Mouse (Mus musculus): Measurements from ENCODE around the gene Gm21866.
"Not testable (repeated sequence)": the region's sequence is repeated elsewhere in the genome, so short reads cannot be mapped to it uniquely, and the experiment has no call there.

Gene Gm21866

DNA sequence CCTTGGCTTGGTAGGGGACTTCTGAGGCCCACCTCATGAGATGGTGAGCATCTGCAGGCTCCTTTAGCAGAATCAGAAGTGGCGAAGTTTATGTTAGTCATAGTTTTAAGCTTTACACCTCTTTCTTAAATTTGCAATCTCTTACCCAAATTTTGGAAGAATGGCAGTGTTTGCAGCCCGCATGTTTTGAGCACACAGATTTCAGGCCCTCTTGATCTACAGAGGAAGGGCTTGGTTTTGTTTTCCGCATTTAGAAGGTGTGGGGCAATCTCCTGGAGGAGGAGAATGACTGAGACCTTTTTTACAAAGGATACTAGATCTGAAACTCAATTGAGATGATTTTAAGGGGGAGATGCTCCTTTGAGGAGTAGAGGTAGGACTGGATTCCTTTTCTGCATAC lies at the start of gene Gm21866:
Gm21866 (minus strand) TSS at position 101 of the 400 bp plus-strand sequence.
- DNase-seq (ENCODE audit: low spot score) = not testable (repeated sequence)

DNA sequence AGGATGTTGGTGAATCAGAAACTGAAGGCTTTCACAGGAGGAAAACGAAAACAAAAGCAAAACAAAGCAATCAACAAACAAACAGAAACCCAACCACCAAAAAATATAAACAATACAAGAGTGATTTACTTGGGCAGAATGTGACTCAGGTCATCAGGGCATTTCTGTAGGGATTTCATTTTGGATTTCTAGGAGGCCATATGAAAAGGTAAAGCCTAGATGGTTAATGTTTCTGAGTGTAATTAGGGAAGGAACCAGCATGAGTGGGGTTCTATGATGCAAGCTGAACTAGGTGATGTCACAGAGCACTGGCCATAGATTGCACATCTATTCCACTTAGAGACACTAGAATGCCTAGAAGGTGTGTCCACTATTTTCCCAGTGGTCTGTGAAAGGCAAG lies 28.3 kb upstream of the Gm21866 start, which contains the start of gene Gm20773:
Gm20773 (plus strand) TSS at position 301 of the 400 bp plus-strand sequence.
- not testable (repeated sequence) for DNase-seq (ENCODE audit: low spot score)
